Mouse (Mus musculus) forebrain, embryonic 13.5 days (tissue): ENCODE measurements around the gene Ccdc8. TPM values are rescaled to one million over a fixed set of nuclear protein-coding genes. Genes with fewer than 3 reads are reported as not detected.

ENCODE experiments used
- ATAC-seq: fragments of 200-750 bp; cut with Nextera tagmentation; 2 replicates; pipeline ENCODE4 v1.8.0; 2017
- H3K27ac ChIP-seq: fragments of 300-500 bp; sonication (generic); 2 replicates; pipeline ENCODE4 v1.5.1; 2015; ENCODE audit warnings: inconsistent platforms, mild to moderate bottlenecking, moderate library complexity
- H3K27me3 ChIP-seq: fragments of 300-500 bp; sonication (generic); 2 replicates; pipeline ENCODE4 v1.6.1; 2015; ENCODE audit warnings: mild to moderate bottlenecking, inconsistent platforms
- H3K36me3 ChIP-seq: fragments of 300-500 bp; sonication (generic); 2 replicates; pipeline ENCODE4 v1.6.1; 2015; ENCODE audit warnings: mild to moderate bottlenecking, inconsistent platforms; ENCODE audit not compliant: poor library complexity, severe bottlenecking
- H3K4me1 ChIP-seq: fragments of 300-500 bp; sonication (generic); 2 replicates; pipeline ENCODE4 v1.6.1; 2015; ENCODE audit warnings: inconsistent platforms
- H3K4me2 ChIP-seq: fragments of 300-500 bp; sonication (generic); 2 replicates; pipeline ENCODE4 v1.6.1; 2015; ENCODE audit warnings: inconsistent platforms, mild to moderate bottlenecking, moderate library complexity
- H3K4me3 ChIP-seq: fragments of 300-500 bp; sonication (generic); 2 replicates; pipeline ENCODE4 v1.5.1; 2015; ENCODE audit warnings: mild to moderate bottlenecking, inconsistent platforms
- H3K9ac ChIP-seq: fragments of 300-500 bp; sonication (generic); 2 replicates; pipeline ENCODE4 v1.6.1; 2015; ENCODE audit warnings: mild to moderate bottlenecking, inconsistent platforms
- H3K9me3 ChIP-seq: fragments of 300-500 bp; sonication (generic); replicated peaks from 2 replicates; pipeline ENCODE4 v1.6.1; 2016; ENCODE audit warnings: inconsistent platforms
- WGBS: fragments of 180-500 bp; shearing (Covaris S2); methylation state at CpG from one replicate; pipeline ENCODE4 v1.1.7; 2015; 5-methylcytosine and 5-hydroxymethylcytosine counted together
- polyA plus RNA-seq: library from polyadenylated mRNA; unstranded; fragments of >200 nt; fragmentation: Nextera tagmentation; extraction: Ambion mirVana; gene quantifications from 2 replicates; pipeline ENCODE4 v1.2.1, GENCODE M21; 2015

Gene Ccdc8
- polyA plus RNA-seq, 1 experiment from 2014 or later: 6.0 TPM

- no peak overlapping the region for H3K9ac ChIP-seq
- WGBS: 72% methylated on average over 4 of the region's 4 CpGs
- H3K4me1 ChIP-seq: peaks cover 42% of the 10 kb centered on the region
- H3K4me2 ChIP-seq: no peak overlapping the region
- ATAC-seq: peak; percentile 9; the same call in 1 of the 2 replicates
- no peak overlapping the region for H3K27ac ChIP-seq
- no peaks in the 10 kb centered on the region for H3K9me3 ChIP-seq
- no peaks in the 10 kb centered on the region for H3K27me3 ChIP-seq
- peaks cover 17% of the 10 kb centered on the region for H3K36me3 ChIP-seq
- H3K4me3 ChIP-seq: no peak overlapping the region
Observed at GRCm38 (mm10) chr7:16999233-16999632, 6.7 kb downstream of the Ccdc8 start.

GRCm38 (mm10) chr7:16999650-17000049 is 7.1 kb downstream of the Ccdc8 start:
- H3K4me1 ChIP-seq: peaks cover 38% of the 10 kb centered on the region
- WGBS: 20% methylated on average over 4 of the region's 4 CpGs
- no peak for ATAC-seq

GRCm38 (mm10) chr7:17002375-17003195 is 10.1 kb downstream of the Ccdc8 start:
- Histone ChIP-seq H3K27me3 (no peaks in the 10 kb centered on the region), H3K4me1 (peaks cover 11% of the 10 kb centered on the region; the same call in 1 of the 2 replicates), H3K9me3 (no peaks in the 10 kb centered on the region), H3K4me3 (no peak overlapping the region), H3K9ac (0 out of 2 replicates have a peak overlapping the region, but pooled peaks have one; percentile 21), H3K36me3 (peaks cover 44% of the 10 kb centered on the region), H3K4me2 (no peak overlapping the region), H3K27ac (no peak overlapping the region)
- WGBS: 10% methylated on average over 7 of the region's 7 CpGs
- ATAC-seq: peak; percentile 76

More at GRCm38 (mm10) chr7:16999650-17000049, 7.1 kb downstream of the Ccdc8 start:
- no peak overlapping the region for H3K9ac ChIP-seq
- no peaks in the 10 kb centered on the region for H3K27me3 ChIP-seq
- no peak overlapping the region for H3K27ac ChIP-seq
- H3K4me3 ChIP-seq: no peak overlapping the region
- peaks cover 21% of the 10 kb centered on the region for H3K36me3 ChIP-seq
- no peak overlapping the region for H3K4me2 ChIP-seq
- H3K9me3 ChIP-seq: no peaks in the 10 kb centered on the region

- H3K27me3 ChIP-seq: no peaks in the 10 kb centered on the region
- no peak overlapping the region for H3K9ac ChIP-seq
- no peak overlapping the region for H3K4me2 ChIP-seq
- no peak overlapping the region for H3K4me3 ChIP-seq
- WGBS: 88% methylated on average over 7 of the region's 7 CpGs
- H3K27ac ChIP-seq: no peak overlapping the region
- H3K4me1 ChIP-seq: peaks cover 10% of the 10 kb centered on the region; the same call in 1 of the 2 replicates
- no peaks in the 10 kb centered on the region for H3K9me3 ChIP-seq
- peaks cover 51% of the 10 kb centered on the region for H3K36me3 ChIP-seq
- no peak for ATAC-seq
Observed at GRCm38 (mm10) chr7:17003230-17003960, 10.9 kb downstream of the Ccdc8 start.

- H3K4me3 ChIP-seq: no peak overlapping the region
- H3K27ac ChIP-seq: no peak overlapping the region
- H3K9ac ChIP-seq: no peak overlapping the region
- H3K9me3 ChIP-seq: no peaks in the 10 kb centered on the region
- WGBS: 85% methylated on average over 7 of the region's 7 CpGs
- H3K4me1 ChIP-seq: peaks cover 5% of the 10 kb centered on the region; the same call in 1 of the 2 replicates
- ATAC-seq: no peak
- no peak overlapping the region for H3K4me2 ChIP-seq
- H3K27me3 ChIP-seq: no peaks in the 10 kb centered on the region
- peaks cover 64% of the 10 kb centered on the region for H3K36me3 ChIP-seq
Observed at GRCm38 (mm10) chr7:17004716-17005115, 12.2 kb downstream of the Ccdc8 start.

- H3K27ac ChIP-seq: no peak overlapping the region
- 91% methylated on average over 4 of the region's 4 CpGs for WGBS
- no peak for ATAC-seq
- no peak overlapping the region for H3K4me3 ChIP-seq
- no peaks in the 10 kb centered on the region for H3K4me1 ChIP-seq
- H3K4me2 ChIP-seq: no peak overlapping the region
- peaks cover 90% of the 10 kb centered on the region for H3K36me3 ChIP-seq
- H3K9me3 ChIP-seq: no peaks in the 10 kb centered on the region
- H3K27me3 ChIP-seq: no peaks in the 10 kb centered on the region
- no peak overlapping the region for H3K9ac ChIP-seq
Observed at GRCm38 (mm10) chr7:17007300-17007699, 14.8 kb downstream of the Ccdc8 start.

GRCm38 (mm10) chr7:17009326-17010009 is 17.0 kb downstream of the Ccdc8 start:
- WGBS: 97% methylated on average over 16 of the region's 16 CpGs
- ATAC-seq: no peak
- no peak overlapping the region for H3K4me2 ChIP-seq
- no peak overlapping the region for H3K27ac ChIP-seq
- H3K4me3 ChIP-seq: no peak overlapping the region
- H3K36me3 ChIP-seq: peaks cover 100% of the 10 kb centered on the region
- H3K9me3 ChIP-seq: no peaks in the 10 kb centered on the region
- no peaks in the 10 kb centered on the region for H3K4me1 ChIP-seq
- H3K9ac ChIP-seq: no peak overlapping the region
- no peaks in the 10 kb centered on the region for H3K27me3 ChIP-seq

GRCm38 (mm10) chr7:17010010-17010347 is 17.5 kb downstream of the Ccdc8 start:
- Histone ChIP-seq H3K27me3 (no peaks in the 10 kb centered on the region), H3K36me3 (peaks cover 100% of the 10 kb centered on the region), H3K27ac (no peak overlapping the region), H3K4me1 (no peaks in the 10 kb centered on the region), H3K4me3 (no peak overlapping the region), H3K9ac (no peak overlapping the region), H3K4me2 (no peak overlapping the region), H3K9me3 (no peaks in the 10 kb centered on the region)
- 94% methylated on average over 5 of the region's 5 CpGs for WGBS
- ATAC-seq: no peak

GRCm38 (mm10) chr7:17011909-17012590 is 19.5 kb downstream of the Ccdc8 start:
- Histone ChIP-seq H3K9me3 (no peaks in the 10 kb centered on the region), H3K27ac (no peak overlapping the region), H3K36me3 (peaks cover 99% of the 10 kb centered on the region), H3K4me3 (no peak overlapping the region), H3K27me3 (no peaks in the 10 kb centered on the region), H3K9ac (no peak overlapping the region), H3K4me1 (peaks cover 4% of the 10 kb centered on the region), H3K4me2 (no peak overlapping the region)
- no peak for ATAC-seq
- 95% methylated on average over 7 of the region's 7 CpGs for WGBS

- H3K27ac ChIP-seq: no peak overlapping the region
- no peak overlapping the region for H3K4me3 ChIP-seq
- H3K9ac ChIP-seq: no peak overlapping the region
- peaks cover 92% of the 10 kb centered on the region for H3K36me3 ChIP-seq
- no peak overlapping the region for H3K4me2 ChIP-seq
- no peak for ATAC-seq
- 82% methylated on average over 6 of the region's 6 CpGs for WGBS
- H3K9me3 ChIP-seq: no peaks in the 10 kb centered on the region
- no peaks in the 10 kb centered on the region for H3K27me3 ChIP-seq
- peaks cover 13% of the 10 kb centered on the region for H3K4me1 ChIP-seq
Observed at GRCm38 (mm10) chr7:17015381-17015780, 22.9 kb downstream of the Ccdc8 start.

GRCm38 (mm10) chr7:17017036-17017435 is 24.5 kb downstream of the Ccdc8 start:
- peak; percentile 88 for ATAC-seq
- WGBS: 67% methylated on average over 1 of the region's 1 CpGs
- H3K27me3 ChIP-seq: no peaks in the 10 kb centered on the region
- peaks cover 16% of the 10 kb centered on the region for H3K4me1 ChIP-seq
- peak overlapping the region; percentile 61 for H3K27ac ChIP-seq
- no peak overlapping the region for H3K4me3 ChIP-seq
- no peaks in the 10 kb centered on the region for H3K9me3 ChIP-seq
- H3K36me3 ChIP-seq: peaks cover 92% of the 10 kb centered on the region
- no peak overlapping the region for H3K9ac ChIP-seq
- no peak overlapping the region for H3K4me2 ChIP-seq
